12 mouse cellular contexts compared by ENCODE assay signal in genomic region chr5:73056457-73056856, GRCm38 (mm10). TPM values are rescaled to one million over a fixed set of nuclear protein-coding genes. Genes with fewer than 3 reads are reported as not detected.
DNase-seq lines count a peak whose midpoint lies in the region; ATAC-seq and TF ChIP-seq lines count a peak whose summit lies in the region.
"Had no signal": no experiment of that assay in that cellular context is flagged by ENCODE, and none has a peak within 500 bp of the region (broad histone marks: within the 10 kb centered on the region; RNA-seq: fewer than 3 reads in every experiment).

No protein-coding gene starts in this region.

- TF ChIP-seq POLR2A in testis, adult 2 months (IDR thresholded peaks at IDR 0.05; ENCODE audit: control insufficient read depth, low read depth, low read length): no peak
- TF ChIP-seq POLR2A in bone marrow, adult 2 months (IDR thresholded peaks at IDR 0.05; ENCODE audit: borderline replicate concordance, control insufficient read depth, low read depth, low read length): no peak

- no peak overlapping the region for H3K27ac ChIP-seq in intestine, postnatal 0 days (ENCODE audit: low read depth, low read length)
- H3K27ac ChIP-seq in intestine, embryonic 16.5 days (ENCODE audit: low read length): no peak overlapping the region
- no peak overlapping the region for H3K27ac ChIP-seq in testis, adult 2 months (ENCODE audit: control insufficient read depth, insufficient read depth, low read depth, low read length)
- no peak overlapping the region for H3K27ac ChIP-seq in bone marrow, adult 2 months (ENCODE audit: control insufficient read depth, insufficient read depth, low read depth, low read length, poor library complexity)
- H3K27ac ChIP-seq: embryonic facial prominence, embryonic 15.5 days; hindbrain, embryonic 15.5 days had no signal

- no peak overlapping the region for H3K9ac ChIP-seq in intestine, postnatal 0 days (ENCODE audit: low read depth, low read length)
- H3K9ac ChIP-seq in intestine, embryonic 16.5 days (ENCODE audit: low read depth, low read length): no peak overlapping the region
- H3K9ac ChIP-seq: embryonic facial prominence, embryonic 15.5 days; hindbrain, embryonic 15.5 days had no signal

- DNase-seq in testis, postnatal 14 days (ENCODE audit: low spot score): no peak
- DNase-seq in frontal cortex, adult 2 months (ENCODE audit: extremely low spot score in 1 of 2, low spot score in 1 of 2): no peak
- no peak for DNase-seq in layer of hippocampus, adult 9-11 months
- DNase-seq: gastrocnemius, postnatal 25 days; lung, postnatal 36 days had no signal

- no peak overlapping the region for H3K4me2 ChIP-seq in intestine, postnatal 0 days (replicated peaks; ENCODE audit: low read depth)
- H3K4me2 ChIP-seq in intestine, embryonic 16.5 days (ENCODE audit: low read depth, low read length): no peak overlapping the region
- H3K4me2 ChIP-seq: embryonic facial prominence, embryonic 15.5 days; hindbrain, embryonic 15.5 days had no signal

- H3K9me3 ChIP-seq in intestine, postnatal 0 days (ENCODE audit: control insufficient read depth): no peaks in the 10 kb centered on the region
- no peaks in the 10 kb centered on the region for H3K9me3 ChIP-seq in intestine, embryonic 16.5 days (ENCODE audit: control insufficient read depth, low read length)
- H3K9me3 ChIP-seq: embryonic facial prominence, embryonic 15.5 days; hindbrain, embryonic 15.5 days had no signal

- H3K4me1 ChIP-seq in intestine, postnatal 0 days (replicated peaks; ENCODE audit: control insufficient read depth, insufficient read depth, low read length): no peaks in the 10 kb centered on the region
- no peaks in the 10 kb centered on the region for H3K4me1 ChIP-seq in intestine, embryonic 16.5 days (ENCODE audit: control insufficient read depth, insufficient read depth, low read length)
- no peaks in the 10 kb centered on the region for H3K4me1 ChIP-seq in testis, adult 2 months (ENCODE audit: control insufficient read depth, insufficient read depth, low read length)
- no peaks in the 10 kb centered on the region for H3K4me1 ChIP-seq in bone marrow, adult 2 months (ENCODE audit: control insufficient read depth, insufficient read depth, low read length)
- H3K4me1 ChIP-seq: embryonic facial prominence, embryonic 15.5 days had no signal

- peaks cover 71% of the 10 kb centered on the region for H3K36me3 ChIP-seq in intestine, postnatal 0 days (ENCODE audit: control insufficient read depth, insufficient read depth)
- H3K36me3 ChIP-seq in intestine, embryonic 16.5 days (ENCODE audit: control insufficient read depth, insufficient read depth, low read length): 0 out of 2 replicates have a peak, but pooled peaks cover 3% of the 10 kb centered on the region
- H3K36me3 ChIP-seq in testis, adult 2 months (ENCODE audit: control insufficient read depth, insufficient read depth, low read length): no peaks in the 10 kb centered on the region

- peak; percentile 57 for TF ChIP-seq CTCF in intestine, postnatal 0 days (IDR thresholded peaks at IDR 0.05; ENCODE audit: low read depth)
- TF ChIP-seq CTCF in testis, adult 2 months (IDR thresholded peaks at IDR 0.05; ENCODE audit: control insufficient read depth, insufficient read depth, insufficient replicate concordance, low read depth, low read length): peak; percentile 39; the same call in 1 of the 2 replicates
- TF ChIP-seq CTCF in bone marrow, adult 2 months (IDR thresholded peaks at IDR 0.05; ENCODE audit: control insufficient read depth, insufficient read depth, low read length): peak; percentile 60

- WGBS in intestine, postnatal 0 days: 96% methylated on average over 6 of the region's 6 CpGs
- WGBS in intestine, embryonic 16.5 days: 92% methylated on average over 6 of the region's 6 CpGs
- 89% methylated on average over 6 of the region's 6 CpGs for WGBS in bone marrow, adult 2 months

- H3K27me3 ChIP-seq in intestine, postnatal 0 days (replicated peaks; ENCODE audit: control insufficient read depth, insufficient read depth, low read length): no peaks in the 10 kb centered on the region
- no peaks in the 10 kb centered on the region for H3K27me3 ChIP-seq in intestine, embryonic 16.5 days (replicated peaks; ENCODE audit: control insufficient read depth, insufficient read depth, low read length)
- H3K27me3 ChIP-seq in testis, adult 2 months (ENCODE audit: control insufficient read depth, insufficient read depth, low read length): no peaks in the 10 kb centered on the region
- H3K27me3 ChIP-seq: embryonic facial prominence, embryonic 15.5 days; hindbrain, embryonic 15.5 days had no signal

- no peak for ATAC-seq in intestine, postnatal 0 days
- no peak for ATAC-seq in intestine, embryonic 16.5 days

- H3K4me3 ChIP-seq in intestine, postnatal 0 days (ENCODE audit: low read depth, low read length): no peak overlapping the region
- H3K4me3 ChIP-seq in intestine, embryonic 16.5 days (ENCODE audit: low read length): no peak overlapping the region
- H3K4me3 ChIP-seq in testis, adult 2 months (ENCODE audit: control insufficient read depth, low read depth, low read length): no peak overlapping the region
- H3K4me3 ChIP-seq in bone marrow, adult 2 months (replicated peaks; ENCODE audit: control insufficient read depth, low read depth, low read length): no peak overlapping the region
- H3K4me3 ChIP-seq: embryonic facial prominence, embryonic 15.5 days; hindbrain, embryonic 15.5 days; myocyte had no signal

RNA-seq across cellular contexts. Expression of gene Slc10a4, which starts 49.8 kb away (rescaled TPM):
- polyA plus RNA-seq in intestine, postnatal 0 days (2015; fragmentation: Nextera tagmentation; extraction: Ambion mirVana): 5.1 and 6.3 TPM in 2 replicates
- 8.2 and 12.0 TPM in 2 replicates for polyA plus RNA-seq in intestine, embryonic 16.5 days (2015; fragmentation: Nextera tagmentation; extraction: Ambion mirVana)
- 0.09 and 0.10 TPM in 2 replicates for polyA plus RNA-seq in testis, adult 2 months (2012; rRNA removed)
- polyA plus RNA-seq in bone marrow, adult 2 months (2011; ENCODE audit: insufficient read depth, insufficient read length, low replicate concordance, missing spikeins): not detected in 2 replicates
- polyA plus RNA-seq in frontal cortex, adult 2 months (2012; rRNA removed): 1.1 and 1.4 TPM in 2 replicates
